Mouse (Mus musculus): ENCODE data around the gene 4933421I07Rik.

Gene 4933421I07Rik

GRCm38 (mm10) chr7:42447850-42448249 is at the start of gene 4933421I07Rik:
TSS of gene 4933421I07Rik (minus strand) at chr7:42448120.
- DNase-seq (ENCODE audit: inconsistent ontology term) = no peak

GRCm38 (mm10) chr7:42497356-42497755 is 49.4 kb upstream of the 4933421I07Rik start:
- no peak for DNase-seq (ENCODE audit: inconsistent ontology term)

- no peak for DNase-seq (ENCODE audit: inconsistent ontology term)
Measured at GRCm38 (mm10) chr7:42496202-42496601, 48.3 kb upstream of the 4933421I07Rik start.

GRCm38 (mm10) chr7:42490859-42491258 is 42.9 kb upstream of the 4933421I07Rik start:
- peak; percentile 5 for DNase-seq (ENCODE audit: inconsistent ontology term)

- DNase-seq (ENCODE audit: inconsistent ontology term) = no peak
Measured at GRCm38 (mm10) chr7:42490358-42490757, 42.4 kb upstream of the 4933421I07Rik start.

- no peak for DNase-seq (ENCODE audit: inconsistent ontology term)
Measured at GRCm38 (mm10) chr7:42454640-42455039, 6.7 kb upstream of the 4933421I07Rik start.

- peak; percentile 5 for DNase-seq (ENCODE audit: inconsistent ontology term)
Measured at GRCm38 (mm10) chr7:42450618-42451017, 2.7 kb upstream of the 4933421I07Rik start.

- no peak for DNase-seq (ENCODE audit: inconsistent ontology term)
Measured at GRCm38 (mm10) chr7:42447352-42447751, 568 bp downstream of the 4933421I07Rik start.
